Mouse (Mus musculus): ENCODE results near the gene Ankmy2.

DNA sequence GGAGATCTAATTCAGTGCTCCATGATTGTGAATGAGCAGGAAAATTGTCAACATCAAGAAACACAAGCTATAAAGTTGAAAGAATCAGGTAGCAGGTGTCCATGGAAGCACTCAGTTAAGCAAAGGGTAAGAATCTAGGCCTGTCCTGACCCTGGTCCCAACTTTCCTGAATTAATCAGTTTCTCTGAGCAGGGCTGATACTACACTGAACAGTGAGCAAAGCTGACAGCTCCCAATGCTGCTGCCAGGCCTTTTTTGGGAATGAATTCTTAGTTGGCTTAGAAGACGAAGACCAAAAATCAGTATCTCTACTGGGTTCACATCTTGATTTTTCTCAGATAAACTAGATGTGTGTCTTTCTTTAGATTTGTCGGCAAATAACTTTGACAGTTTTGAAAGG is 6.2 kb upstream of the Ankmy2 start:
- TF ChIP-seq CTCF (IDR thresholded peaks at IDR 0.05; ENCODE audit: extremely low read depth, insufficient read depth, low read length) = no peak
- TF ChIP-seq POLR2A (IDR thresholded peaks at IDR 0.05; ENCODE audit: extremely low read depth, insufficient read depth, low read length) = no peak
